Comparison of ENCODE assay signal across 20 mouse cellular contexts in the genomic region with DNA sequence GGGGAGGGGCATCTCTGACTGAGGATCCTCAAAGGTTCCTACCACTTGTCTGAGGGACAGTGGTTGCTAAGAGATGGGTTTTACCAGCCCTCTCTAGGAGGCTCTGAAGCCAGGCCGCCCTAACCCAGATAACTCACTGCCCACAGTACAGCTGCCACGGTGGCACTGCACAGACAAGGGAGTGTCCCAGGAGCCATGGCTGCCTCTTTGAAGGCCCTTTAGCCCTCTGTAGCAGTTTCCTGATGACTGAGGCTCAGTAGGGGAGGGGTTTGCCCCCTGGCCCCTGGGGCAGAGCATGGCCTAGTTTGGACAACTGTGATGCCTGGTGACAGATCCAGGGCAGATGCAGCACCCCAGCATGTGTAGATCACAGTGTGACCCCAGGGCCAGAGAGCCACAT. TPM values are rescaled to one million over a fixed set of nuclear protein-coding genes. Genes with fewer than 3 reads are reported as not detected.
DNase-seq lines count a peak whose midpoint lies in the region; ATAC-seq and TF ChIP-seq lines count a peak whose summit lies in the region.
"Had no signal": no experiment of that assay in that cellular context is flagged by ENCODE, and none has a peak within 500 bp of the region (broad histone marks: within the 10 kb centered on the region; RNA-seq: fewer than 3 reads in every experiment).

No protein-coding gene starts in this region.

- H3K4me2 ChIP-seq in limb, embryonic 12.5 days, result no peak overlapping the region
- no peak overlapping the region for H3K4me2 ChIP-seq in embryonic facial prominence, embryonic 14.5 days (ENCODE audit: low read depth, low read length)
- H3K4me2 ChIP-seq: hindbrain, embryonic 15.5 days; liver, embryonic 11.5 days; lung, embryonic 14.5 days; stomach, embryonic 15.5 days had no signal

- no peak overlapping the region for H3K27ac ChIP-seq in limb, embryonic 12.5 days
- H3K27ac ChIP-seq in limb, embryonic 10.5 days, result no peak overlapping the region
- no peak overlapping the region for H3K27ac ChIP-seq in ES-Bruce4 (ENCODE audit: insufficient read depth, low read length)
- no peak overlapping the region for H3K27ac ChIP-seq in embryonic facial prominence, embryonic 14.5 days (replicated peaks; ENCODE audit: low read depth, low read length)
- H3K27ac ChIP-seq: hindbrain, embryonic 15.5 days; stomach, embryonic 15.5 days had no signal

- WGBS in limb, embryonic 12.5 days, result 70% methylated on average over 2 of the region's 2 CpGs
- 58% methylated on average over 2 of the region's 2 CpGs for WGBS in limb, embryonic 10.5 days
- 54% methylated on average over 2 of the region's 2 CpGs for WGBS in embryonic facial prominence, embryonic 14.5 days

- H3K36me3 ChIP-seq in limb, embryonic 12.5 days, result no peaks in the 10 kb centered on the region
- H3K36me3 ChIP-seq in limb, embryonic 10.5 days, result no peaks in the 10 kb centered on the region
- H3K36me3 ChIP-seq in ES-Bruce4 (ENCODE audit: control insufficient read depth, insufficient read depth, low read length, poor library complexity, severe bottlenecking), result no peaks in the 10 kb centered on the region
- H3K36me3 ChIP-seq in embryonic facial prominence, embryonic 14.5 days (ENCODE audit: control insufficient read depth, insufficient read depth, low read length), result no peaks in the 10 kb centered on the region
- H3K36me3 ChIP-seq: hindbrain, embryonic 15.5 days; stomach, embryonic 15.5 days had no signal

- DNase-seq in frontal cortex, postnatal 36 days (ENCODE audit: low spot score in 2 of 2), result no peak
- DNase-seq in limb, embryonic 10.5 days (ENCODE audit: low spot score), result no peak
- DNase-seq in embryonic facial prominence, embryonic 14.5 days (ENCODE audit: low spot score), result no peak
- no peak for DNase-seq in spleen, adult 12 weeks (ENCODE audit: low spot score)
- no peak for DNase-seq in gastrocnemius, postnatal 25 days
- DNase-seq: B cell, adult 2 months; cerebellum, postnatal 36 days; gastrocnemius, postnatal 36 days; kidney, adult 11 months; kidney, postnatal 25 days; lung, embryonic 14.5 days; lung, postnatal 4 days had no signal

- 0 out of 2 replicates have a peak, but pooled peaks have one; percentile 19 for TF ChIP-seq EP300 in ES-Bruce4 (IDR thresholded peaks at IDR 0.05; ENCODE audit: insufficient read depth, low read depth, low read length)

- H3K27me3 ChIP-seq in limb, embryonic 12.5 days, result peaks cover 11% of the 10 kb centered on the region
- peaks cover 35% of the 10 kb centered on the region for H3K27me3 ChIP-seq in limb, embryonic 10.5 days (ENCODE audit: low read depth, poor library complexity, severe bottlenecking)
- H3K27me3 ChIP-seq in ES-Bruce4 (ENCODE audit: control insufficient read depth, insufficient read depth, low read length, poor library complexity, severe bottlenecking), result no peaks in the 10 kb centered on the region
- no peaks in the 10 kb centered on the region for H3K27me3 ChIP-seq in embryonic facial prominence, embryonic 14.5 days (replicated peaks; ENCODE audit: control insufficient read depth, insufficient read depth, low read length)
- H3K27me3 ChIP-seq: stomach, embryonic 15.5 days had no signal

- no peak for TF ChIP-seq POLR2A in ES-Bruce4 (IDR thresholded peaks at IDR 0.05; ENCODE audit: insufficient read depth, low read length)

- no peaks in the 10 kb centered on the region; the same call in 1 of the 2 replicates for H3K4me1 ChIP-seq in limb, embryonic 12.5 days (replicated peaks)
- peaks cover 12% of the 10 kb centered on the region for H3K4me1 ChIP-seq in limb, embryonic 10.5 days
- H3K4me1 ChIP-seq in ES-Bruce4 (ENCODE audit: control insufficient read depth, insufficient read depth, low read length), result peaks cover 5% of the 10 kb centered on the region
- H3K4me1 ChIP-seq in embryonic facial prominence, embryonic 14.5 days (ENCODE audit: control insufficient read depth, insufficient read depth, low read length), result no peaks in the 10 kb centered on the region

- no peak for TF ChIP-seq CTCF in ES-Bruce4 (IDR thresholded peaks at IDR 0.05; ENCODE audit: low read depth, low read length)

- 0 out of 2 replicates have a peak overlapping the region, but pooled peaks have one; percentile 13 for H3K9ac ChIP-seq in limb, embryonic 12.5 days (replicated peaks)
- no peak overlapping the region for H3K9ac ChIP-seq in ES-Bruce4 (ENCODE audit: low read depth, poor library complexity, severe bottlenecking)
- H3K9ac ChIP-seq in embryonic facial prominence, embryonic 14.5 days (ENCODE audit: low read depth, low read length), result no peak overlapping the region
- H3K9ac ChIP-seq: hindbrain, embryonic 15.5 days; lung, embryonic 14.5 days; stomach, embryonic 15.5 days had no signal

- H3K4me3 ChIP-seq in limb, embryonic 12.5 days (replicated peaks), result no peak overlapping the region
- no peak overlapping the region for H3K4me3 ChIP-seq in limb, embryonic 10.5 days
- H3K4me3 ChIP-seq in ES-Bruce4 (ENCODE audit: low read depth, low read length), result no peak overlapping the region
- no peak overlapping the region for H3K4me3 ChIP-seq in embryonic facial prominence, embryonic 14.5 days (ENCODE audit: low read depth, low read length)
- H3K4me3 ChIP-seq: hindbrain, embryonic 15.5 days; stomach, embryonic 15.5 days had no signal

- 0 out of 2 replicates have a peak, but pooled peaks cover 13% of the 10 kb centered on the region for H3K9me3 ChIP-seq in limb, embryonic 12.5 days
- no peaks in the 10 kb centered on the region for H3K9me3 ChIP-seq in limb, embryonic 10.5 days (replicated peaks)
- peaks cover 12% of the 10 kb centered on the region for H3K9me3 ChIP-seq in ES-Bruce4 (replicated peaks; ENCODE audit: control insufficient read depth, insufficient read depth, low read length, poor library complexity, severe bottlenecking)
- H3K9me3 ChIP-seq in embryonic facial prominence, embryonic 14.5 days (ENCODE audit: control insufficient read depth, low read length), result 0 out of 2 replicates have a peak, but pooled peaks cover 4% of the 10 kb centered on the region
- H3K9me3 ChIP-seq: hindbrain, embryonic 15.5 days; stomach, embryonic 15.5 days had no signal

- ATAC-seq in frontal cortex, adult (ENCODE audit: low TSS enrichment), result peak; percentile 22; the same call in 1 of the 2 replicates
- no peak for ATAC-seq in limb, embryonic 12.5 days (ENCODE audit: insufficient number of reproducible peaks, insufficient read depth, low FRiP score, low TSS enrichment, low read depth)
- ATAC-seq in embryonic facial prominence, embryonic 14.5 days (ENCODE audit: low read depth), result peak; percentile 13; the same call in 1 of the 2 replicates

RNA-seq across cellular contexts. Expression of gene Spdef, which starts 27.9 kb away (rescaled TPM):
- polyA plus RNA-seq in limb, embryonic 12.5 days (2016; fragmentation: Nextera tagmentation; extraction: Ambion mirVana), result 0.21 and 0.36 TPM in 2 replicates
- polyA plus RNA-seq in limb, embryonic 10.5 days (2016; fragmentation: Nextera tagmentation; extraction: Ambion mirVana), result 0.26 TPM in 1 of 2 replicates, not detected in the other
- polyA plus RNA-seq in ES-Bruce4 (2011; ENCODE audit: insufficient read depth, insufficient read length, low read depth, missing spikeins), result 1.2 and 1.4 TPM in 2 replicates
- 0.26 and 1.6 TPM in 2 replicates for polyA plus RNA-seq in embryonic facial prominence, embryonic 14.5 days (2014; fragmentation: Nextera tagmentation; extraction: Ambion mirVana)
- total RNA-seq in gastrocnemius, postnatal 25 days (2021), result under 1 TPM in 1 of 2 experiments, not detected in 1; 0.26 TPM
- total RNA-seq: gastrocnemius, postnatal 36 days; monocyte, adult 5-6 weeks had no signal
- polyA plus RNA-seq: embryonic facial prominence, embryonic 11.5 days; liver, embryonic 11.5 days had no signal

RNA-seq across cellular contexts. Expression of gene Pacsin1, which starts 45.5 kb away (rescaled TPM):
- polyA plus RNA-seq in limb, embryonic 12.5 days (2016; fragmentation: Nextera tagmentation; extraction: Ambion mirVana), result 4.3 and 5.0 TPM in 2 replicates
- polyA plus RNA-seq in limb, embryonic 10.5 days (2016; fragmentation: Nextera tagmentation; extraction: Ambion mirVana), result 5.8 and 6.0 TPM in 2 replicates
- polyA plus RNA-seq in ES-Bruce4 (2011; ENCODE audit: insufficient read depth, insufficient read length, low read depth, missing spikeins), result 16.0 and 16.8 TPM in 2 replicates
- polyA plus RNA-seq in embryonic facial prominence, embryonic 14.5 days (2014; fragmentation: Nextera tagmentation; extraction: Ambion mirVana), result 4.4 and 6.1 TPM in 2 replicates
- total RNA-seq in gastrocnemius, postnatal 25 days (2021), result under 1 TPM; 0.20 to 0.21 TPM
- total RNA-seq: monocyte, adult 5-6 weeks had no signal
